Mouse (Mus musculus) C2C12 (cell line): ENCODE measurements around the gene Slc9a3r2. TPM values are rescaled to one million over a fixed set of nuclear protein-coding genes. Genes with fewer than 3 reads are reported as not detected.

Experiments used
- H3K27me3 ChIP-seq: one replicate; pipeline ENCODE4 v1.6.1; 2011; ENCODE audit not compliant: control insufficient read depth, insufficient read depth, insufficient read length
- H3K36me3 ChIP-seq: one replicate; pipeline ENCODE4 v1.6.1; 2011; ENCODE audit not compliant: control insufficient read depth, insufficient read depth
- H3K4me3 ChIP-seq: one replicate; pipeline ENCODE4 v1.5.1; 2011; ENCODE audit warnings: mild to moderate bottlenecking, control low read depth; ENCODE audit not compliant: poor library complexity, insufficient read depth, severe bottlenecking
- H3K79me2 ChIP-seq: one replicate; pipeline ENCODE4 v1.6.1; 2011; ENCODE audit not compliant: control insufficient read depth, insufficient read depth
- H3K79me3 ChIP-seq: one replicate; pipeline ENCODE4 v1.6.1; 2011; ENCODE audit warnings: low read depth, control low read depth
- H3ac ChIP-seq: one replicate; pipeline ENCODE3; 2011; ENCODE audit warnings: low read depth; ENCODE audit not compliant: control insufficient read depth, insufficient read length
- CEBPB ChIP-seq: IDR thresholded peaks from one replicate; pipeline ENCODE4 v1.6.1; 2011; ENCODE audit warnings: low read depth, mild to moderate bottlenecking, control low read depth, moderate library complexity
- CTCF ChIP-seq: IDR thresholded peaks from one replicate; pipeline ENCODE4 v1.5.1; 2011; ENCODE audit not compliant: control insufficient read depth, insufficient read depth, insufficient read length
- FOSL1 ChIP-seq: IDR thresholded peaks from one replicate; pipeline ENCODE4 v1.8.0; 2011; ENCODE audit warnings: mild to moderate bottlenecking, low read length; ENCODE audit not compliant: poor library complexity, insufficient read depth, severe bottlenecking
- MAX ChIP-seq: IDR thresholded peaks from one replicate; pipeline ENCODE4 v1.6.1; 2011; ENCODE audit warnings: mild to moderate bottlenecking, control low read depth
- MYOD1 ChIP-seq: IDR thresholded peaks from one replicate; pipeline ENCODE4 v1.6.1; 2011; ENCODE audit warnings: low read depth; ENCODE audit not compliant: control insufficient read depth, insufficient read length
- MYOG ChIP-seq: IDR thresholded peaks from one replicate; pipeline ENCODE4 v1.6.1; 2011; ENCODE audit not compliant: control insufficient read depth, insufficient read length; ENCODE audit errors: extremely low read depth
- USF1 ChIP-seq: IDR thresholded peaks from one replicate; pipeline ENCODE4 v1.6.1; 2011; ENCODE audit warnings: low read depth, mild to moderate bottlenecking, control low read depth, moderate library complexity
- polyA plus RNA-seq: library from polyadenylated mRNA; unstranded; fragments of >200 nt; fragmentation: generic; extraction: Trizol; gene quantifications from one replicate; pipeline ENCODE4 v1.2.1, GENCODE M21; 2012; ENCODE audit warnings: missing spikeins

Slc9a3r2 gene
- polyA plus RNA-seq, 1 experiment = 10.0 TPM

- TF ChIP-seq CEBPB (no peak), CTCF (no peak), FOSL1 (no peak), MYOG (no peak), MYOD1 (no peak), MAX (no peak), USF1 (no peak)
- Histone ChIP-seq H3K79me2 (no peaks in the 10 kb centered on the region), H3K36me3 (no peaks in the 10 kb centered on the region), H3K27me3 (no peaks in the 10 kb centered on the region), H3ac (no peak overlapping the region), H3K4me3 (no peak overlapping the region), H3K79me3 (no peaks in the 10 kb centered on the region)
Measured at GRCm38 (mm10) chr17:24640581-24640980, 9.5 kb downstream of the Slc9a3r2 start.

- H3K79me3 ChIP-seq = no peaks in the 10 kb centered on the region
- H3K36me3 ChIP-seq = no peaks in the 10 kb centered on the region
- TF ChIP-seq CEBPB (no peak), MYOG (no peak), MYOD1 (no peak), MAX (no peak)
- no peak overlapping the region for H3K4me3 ChIP-seq
- no peaks in the 10 kb centered on the region for H3K79me2 ChIP-seq
- no peak overlapping the region for H3ac ChIP-seq
- no peaks in the 10 kb centered on the region for H3K27me3 ChIP-seq
Measured at GRCm38 (mm10) chr17:24640119-24640518, 10.0 kb downstream of the Slc9a3r2 start.

- no peak overlapping the region for H3K4me3 ChIP-seq
- H3K27me3 ChIP-seq = no peaks in the 10 kb centered on the region
- H3K36me3 ChIP-seq = no peaks in the 10 kb centered on the region
- no peaks in the 10 kb centered on the region for H3K79me3 ChIP-seq
- H3K79me2 ChIP-seq = no peaks in the 10 kb centered on the region
- H3ac ChIP-seq = no peak overlapping the region
- TF ChIP-seq CTCF = no peak
- no peak for TF ChIP-seq FOSL1
Measured at GRCm38 (mm10) chr17:24639571-24639988, 10.5 kb downstream of the Slc9a3r2 start.

GRCm38 (mm10) chr17:24638840-24639239 lies 11.3 kb downstream of the Slc9a3r2 start:
- H3K79me3 ChIP-seq = no peaks in the 10 kb centered on the region
- H3K79me2 ChIP-seq = no peaks in the 10 kb centered on the region
- H3K27me3 ChIP-seq = no peaks in the 10 kb centered on the region
- no peak for TF ChIP-seq CTCF
- no peak overlapping the region for H3K4me3 ChIP-seq
- no peaks in the 10 kb centered on the region for H3K36me3 ChIP-seq
- H3ac ChIP-seq = no peak overlapping the region

GRCm38 (mm10) chr17:24638214-24638613 lies 11.9 kb downstream of the Slc9a3r2 start:
- no peaks in the 10 kb centered on the region for H3K27me3 ChIP-seq
- no peak overlapping the region for H3ac ChIP-seq
- H3K79me2 ChIP-seq = no peaks in the 10 kb centered on the region
- H3K4me3 ChIP-seq = no peak overlapping the region
- TF ChIP-seq MYOD1 (no peak), MAX (no peak), CTCF (no peak), USF1 (no peak)
- H3K36me3 ChIP-seq = no peaks in the 10 kb centered on the region
- H3K79me3 ChIP-seq = no peaks in the 10 kb centered on the region

- Histone ChIP-seq H3K79me2 (no peaks in the 10 kb centered on the region), H3K27me3 (no peaks in the 10 kb centered on the region)
- TF ChIP-seq CEBPB (no peak), USF1 (no peak), MYOD1 (no peak)
Measured at GRCm38 (mm10) chr17:24636781-24637481, 13.2 kb downstream of the Slc9a3r2 start.

GRCm38 (mm10) chr17:24635694-24636093 lies 14.4 kb downstream of the Slc9a3r2 start:
- Histone ChIP-seq H3K36me3 (no peaks in the 10 kb centered on the region), H3K79me2 (no peaks in the 10 kb centered on the region), H3K79me3 (no peaks in the 10 kb centered on the region), H3K4me3 (no peak overlapping the region), H3K27me3 (no peaks in the 10 kb centered on the region), H3ac (no peak overlapping the region)
- TF ChIP-seq MYOG = no peak
- no peak for TF ChIP-seq MYOD1
- no peak for TF ChIP-seq USF1
- TF ChIP-seq CTCF = no peak
- no peak for TF ChIP-seq MAX
- TF ChIP-seq CEBPB = no peak
- TF ChIP-seq FOSL1 = no peak

More at GRCm38 (mm10) chr17:24636781-24637481, 13.2 kb downstream of the Slc9a3r2 start:
- no peaks in the 10 kb centered on the region for H3K79me3 ChIP-seq
- H3K4me3 ChIP-seq = no peak overlapping the region
- no peak overlapping the region for H3ac ChIP-seq
- H3K36me3 ChIP-seq = no peaks in the 10 kb centered on the region
